Mouse (Mus musculus) bone marrow macrophage, adult 2 months (primary cell): ENCODE results near the gene 9930021J03Rik.

Experiments used
- CTCF ChIP-seq: IDR thresholded peaks from 2 replicates; pipeline ENCODE4 v1.5.1; 2012; ENCODE audit warnings: low read depth, mild to moderate bottlenecking, low read length, moderate library complexity
- POLR2A ChIP-seq: IDR thresholded peaks from 2 replicates; pipeline ENCODE4 v1.6.1; 2012; ENCODE audit warnings: mild to moderate bottlenecking, low read depth, low read length, borderline replicate concordance

DNA sequence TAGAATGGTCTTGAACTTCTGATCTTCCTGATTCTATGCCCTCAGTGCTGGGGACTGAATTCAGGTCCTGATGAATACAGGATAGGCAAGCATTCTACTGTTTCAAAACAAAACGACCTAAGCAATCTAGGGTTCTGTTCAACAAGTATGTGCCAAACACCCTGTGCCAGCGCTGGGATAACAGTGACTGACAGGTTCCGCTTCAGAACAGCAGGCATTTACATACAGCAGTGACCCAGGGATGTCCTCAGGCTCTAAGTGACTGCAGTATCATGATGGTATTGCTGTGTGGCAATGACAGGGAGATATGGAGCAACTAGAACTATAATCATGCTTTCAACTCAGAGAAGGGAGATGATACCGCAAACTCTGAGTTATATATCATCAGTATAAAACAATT is 92.3 kb downstream of the 9930021J03Rik start:
- TF ChIP-seq POLR2A (no peak), CTCF (no peak)
